Mouse (Mus musculus): ENCODE measurements at regions not wholly inside any gene's neighbourhood (a gene's known extent, or its start where the extent isn't known, plus 50 kb on each side); places are given as distances from the start of the nearest gene placed in this dataset.

DNA sequence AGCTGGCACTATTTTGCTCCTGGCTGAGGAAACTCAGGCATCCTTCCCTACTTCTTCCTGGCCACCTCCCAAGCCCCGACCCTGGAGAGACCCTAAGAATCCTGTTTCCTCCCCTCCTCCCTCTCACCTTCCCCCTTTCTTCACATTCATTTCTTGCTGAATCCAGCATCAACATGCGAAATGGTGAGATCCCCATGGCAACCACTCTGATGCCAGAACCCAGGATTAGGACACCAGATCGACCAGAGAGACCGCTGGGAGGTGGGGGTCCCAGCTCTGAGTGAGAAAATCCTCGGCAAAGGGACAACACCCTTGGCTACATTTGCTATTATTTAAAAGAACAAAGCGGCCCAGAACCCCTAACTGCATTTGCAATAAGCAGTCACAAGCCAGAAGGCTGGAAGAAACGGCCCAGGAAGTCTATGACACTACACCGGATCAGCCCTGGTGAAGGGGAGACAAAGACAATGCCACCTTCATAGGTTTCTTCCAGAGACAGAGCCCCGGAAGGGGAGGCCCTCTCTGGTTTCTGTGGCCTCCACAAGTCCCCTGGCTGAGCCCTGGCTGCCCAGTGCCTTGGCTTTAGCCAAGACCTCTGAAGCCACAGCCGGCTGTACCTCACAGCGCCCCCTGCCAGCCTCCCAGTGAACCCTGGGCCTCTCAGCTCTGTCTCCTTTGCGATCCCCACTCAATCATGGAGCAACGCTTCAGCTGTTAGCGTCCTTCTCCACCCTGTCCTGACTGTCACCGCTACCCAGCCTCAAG, 265.6 kb upstream of the Rpl38 start:
- H3K27me3 ChIP-seq (replicated peaks) = no peaks in the 10 kb centered on the region; the same call in 1 of the 2 replicates
- 18% methylated on average over 15 of the region's 15 CpGs for WGBS
- H3K4me2 ChIP-seq = no peak overlapping the region; the same call in 1 of the 2 replicates
- ATAC-seq (replicated peaks) = peak; percentile 58
- no peak overlapping the region for H3K9ac ChIP-seq
- no peaks in the 10 kb centered on the region for H3K36me3 ChIP-seq (replicated peaks)
- peak overlapping the region; percentile 63 for H3K27ac ChIP-seq
- peaks cover 15% of the 10 kb centered on the region for H3K4me1 ChIP-seq
- no peak overlapping the region for H3K4me3 ChIP-seq
- H3K9me3 ChIP-seq = no peaks in the 10 kb centered on the region

DNA sequence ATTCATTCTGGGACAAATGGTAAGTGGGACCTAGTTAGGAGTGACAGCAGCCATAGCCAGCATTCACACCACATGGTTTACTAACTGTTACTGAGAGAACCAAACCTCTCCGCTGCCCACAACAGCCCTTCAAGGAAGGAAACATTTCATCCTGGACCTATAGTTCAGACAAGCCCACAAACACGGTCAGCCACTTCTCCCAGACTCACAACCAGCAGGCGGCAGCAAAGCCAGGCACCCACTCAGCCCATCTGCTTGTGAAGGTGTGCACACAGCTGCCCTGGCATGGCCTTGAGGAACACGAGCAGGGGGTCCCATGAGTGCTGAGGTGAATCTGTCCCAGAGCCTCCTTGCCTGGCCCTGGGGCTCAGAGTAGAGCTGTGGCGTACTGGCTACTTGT, 267.6 kb upstream of the Rpl38 start:
- ATAC-seq (replicated peaks) = no peak
- no peak overlapping the region for H3K9ac ChIP-seq
- H3K27me3 ChIP-seq (replicated peaks) = no peaks in the 10 kb centered on the region; the same call in 1 of the 2 replicates
- no peaks in the 10 kb centered on the region for H3K9me3 ChIP-seq
- no peak overlapping the region for H3K27ac ChIP-seq
- peaks cover 12% of the 10 kb centered on the region for H3K4me1 ChIP-seq
- 71% methylated on average over 5 of the region's 5 CpGs for WGBS
- H3K36me3 ChIP-seq (replicated peaks) = no peaks in the 10 kb centered on the region
- no peak overlapping the region for H3K4me2 ChIP-seq
- H3K4me3 ChIP-seq = no peak overlapping the region

DNA sequence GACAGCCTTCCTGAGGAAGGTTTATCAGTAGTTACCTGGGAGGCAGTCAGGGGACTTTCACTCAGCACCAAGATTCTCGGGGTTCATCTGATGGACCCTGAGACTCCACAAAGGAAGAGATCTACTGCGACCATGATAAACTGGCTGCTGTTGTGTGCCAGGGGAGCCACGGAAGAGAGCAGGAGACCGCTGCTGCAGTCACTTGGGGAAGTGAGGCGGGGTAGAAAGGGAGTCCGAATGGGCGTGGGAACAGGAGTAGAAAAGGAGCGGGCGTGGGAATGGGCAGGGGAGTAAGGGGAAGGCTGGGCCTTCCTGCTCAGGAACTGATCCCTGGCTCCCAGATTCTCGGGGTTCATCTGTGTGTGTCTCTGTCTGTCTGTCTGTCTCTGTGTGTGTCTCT, 276.2 kb upstream of the Rpl38 start:
- Histone ChIP-seq H3K4me3 (no peak overlapping the region), H3K27ac (no peak overlapping the region), H3K9ac (no peak overlapping the region), H3K4me2 (no peak overlapping the region), H3K27me3 (replicated peaks) (no peaks in the 10 kb centered on the region), H3K9me3 (no peaks in the 10 kb centered on the region), H3K36me3 (replicated peaks) (no peaks in the 10 kb centered on the region), H3K4me1 (no peaks in the 10 kb centered on the region)
- no peak for ATAC-seq (replicated peaks)
- WGBS = 77% methylated on average over 10 of the region's 10 CpGs

DNA sequence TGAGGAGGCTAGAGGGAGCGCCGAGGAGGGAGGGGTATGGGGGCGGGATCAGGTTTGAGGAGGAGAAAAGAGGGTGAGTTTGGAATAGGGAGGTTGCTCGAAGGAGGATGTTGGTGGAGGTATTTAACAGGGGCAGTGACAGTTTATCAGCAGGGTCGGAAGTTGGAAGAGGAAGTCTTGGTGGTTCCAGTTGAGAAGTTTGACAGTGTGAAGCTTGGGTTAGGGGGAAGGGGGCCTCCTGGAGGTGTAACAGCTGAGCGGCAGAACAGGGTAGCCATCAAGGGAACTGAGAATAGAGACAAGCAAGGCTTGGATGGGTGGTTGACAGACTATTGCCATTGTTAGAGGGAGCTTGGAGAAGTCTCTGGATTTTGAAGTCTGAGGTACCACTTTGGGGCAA, 276.8 kb upstream of the Rpl38 start:
- no peak overlapping the region for H3K4me3 ChIP-seq
- H3K27ac ChIP-seq = no peak overlapping the region
- no peak overlapping the region for H3K4me2 ChIP-seq
- no peaks in the 10 kb centered on the region for H3K36me3 ChIP-seq (replicated peaks)
- WGBS = 71% methylated on average over 6 of the region's 6 CpGs
- ATAC-seq (replicated peaks) = no peak
- H3K9ac ChIP-seq = no peak overlapping the region
- no peaks in the 10 kb centered on the region for H3K4me1 ChIP-seq
- H3K9me3 ChIP-seq = no peaks in the 10 kb centered on the region
- no peaks in the 10 kb centered on the region for H3K27me3 ChIP-seq (replicated peaks)

DNA sequence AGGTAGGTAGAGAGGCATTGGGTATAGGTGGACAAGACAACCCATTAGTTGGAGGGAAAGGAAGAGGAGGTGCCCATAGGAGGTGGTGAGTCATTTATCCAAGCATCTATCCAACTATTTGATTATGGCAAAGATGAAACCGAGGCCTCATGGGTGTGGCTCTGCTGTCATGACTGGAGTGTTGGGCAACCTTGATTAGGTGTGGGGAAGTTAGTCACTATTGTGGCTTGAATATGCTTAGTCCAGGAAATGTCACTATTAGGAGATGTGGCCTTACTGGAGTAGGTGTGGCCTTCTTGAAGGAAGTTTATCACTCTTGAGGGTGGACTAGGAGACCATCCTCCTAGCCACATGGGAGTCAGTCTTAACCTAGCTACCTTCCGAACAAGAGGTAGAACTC, 281.2 kb upstream of the Rpl38 start:
- no peak overlapping the region for H3K4me3 ChIP-seq
- no peak for ATAC-seq (replicated peaks)
- H3K9me3 ChIP-seq = no peaks in the 10 kb centered on the region
- H3K36me3 ChIP-seq (replicated peaks) = no peaks in the 10 kb centered on the region
- H3K27me3 ChIP-seq (replicated peaks) = no peaks in the 10 kb centered on the region
- H3K9ac ChIP-seq = no peak overlapping the region
- no peak overlapping the region for H3K27ac ChIP-seq
- H3K4me1 ChIP-seq = no peaks in the 10 kb centered on the region
- WGBS = 95% methylated on average over 2 of the region's 2 CpGs
- H3K4me2 ChIP-seq = no peak overlapping the region

DNA sequence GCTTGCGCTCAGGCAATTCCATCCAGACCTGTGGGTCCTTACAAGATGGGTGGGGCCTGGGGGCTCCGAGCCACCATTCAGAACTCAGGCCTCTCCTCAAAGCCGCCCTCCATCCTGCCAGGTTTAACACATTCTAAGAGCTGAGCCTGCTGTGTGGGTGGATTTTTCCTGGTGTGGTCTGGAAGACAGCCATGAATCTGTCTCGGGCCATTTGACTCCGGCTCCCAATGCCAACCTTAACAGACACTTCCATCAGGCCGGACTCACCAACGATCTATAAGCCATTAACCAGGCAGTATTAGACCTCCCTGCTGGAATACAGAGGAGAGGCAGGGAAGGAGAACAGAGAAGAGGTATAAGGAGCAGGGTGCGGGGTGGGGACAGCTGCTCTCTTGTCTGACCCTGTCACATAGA, 288.9 kb upstream of the Rpl38 start:
- H3K27me3 ChIP-seq (replicated peaks) = no peaks in the 10 kb centered on the region
- H3K36me3 ChIP-seq (replicated peaks) = no peaks in the 10 kb centered on the region
- no peak for ATAC-seq (replicated peaks)
- H3K4me2 ChIP-seq = no peak overlapping the region
- H3K4me3 ChIP-seq = no peak overlapping the region
- H3K4me1 ChIP-seq = peaks cover 11% of the 10 kb centered on the region; the same call in 1 of the 2 replicates
- no peak overlapping the region for H3K9ac ChIP-seq
- WGBS = 70% methylated on average over 8 of the region's 8 CpGs
- H3K27ac ChIP-seq = no peak overlapping the region
- H3K9me3 ChIP-seq = no peaks in the 10 kb centered on the region

DNA sequence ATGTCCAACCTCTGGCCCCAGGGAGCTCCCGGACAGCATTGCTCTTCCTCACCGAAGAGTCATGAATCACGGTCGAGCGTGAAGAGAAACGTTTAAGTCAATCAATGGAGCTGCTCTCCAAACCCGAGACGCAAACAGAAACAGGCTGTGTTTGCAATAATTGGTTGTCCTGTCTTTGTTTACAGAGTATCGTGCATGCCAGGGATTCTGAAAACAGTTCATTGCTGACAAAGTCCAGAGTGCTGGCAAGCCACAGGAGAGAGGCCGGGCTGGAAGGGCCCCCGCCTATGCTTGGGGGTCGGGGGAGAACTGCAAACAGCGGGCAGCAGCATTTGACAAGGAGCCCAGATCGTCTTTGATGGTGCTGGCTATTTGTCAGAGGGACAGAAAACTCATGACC, 292.4 kb upstream of the Rpl38 start:
- ATAC-seq (replicated peaks) = no peak
- H3K36me3 ChIP-seq (replicated peaks) = no peaks in the 10 kb centered on the region
- H3K4me3 ChIP-seq = no peak overlapping the region
- peaks cover 15% of the 10 kb centered on the region; the same call in 1 of the 2 replicates for H3K4me1 ChIP-seq
- WGBS = 57% methylated on average over 14 of the region's 14 CpGs
- H3K9ac ChIP-seq = no peak overlapping the region
- no peak overlapping the region for H3K27ac ChIP-seq
- no peak overlapping the region for H3K4me2 ChIP-seq
- H3K27me3 ChIP-seq (replicated peaks) = no peaks in the 10 kb centered on the region
- no peaks in the 10 kb centered on the region for H3K9me3 ChIP-seq

DNA sequence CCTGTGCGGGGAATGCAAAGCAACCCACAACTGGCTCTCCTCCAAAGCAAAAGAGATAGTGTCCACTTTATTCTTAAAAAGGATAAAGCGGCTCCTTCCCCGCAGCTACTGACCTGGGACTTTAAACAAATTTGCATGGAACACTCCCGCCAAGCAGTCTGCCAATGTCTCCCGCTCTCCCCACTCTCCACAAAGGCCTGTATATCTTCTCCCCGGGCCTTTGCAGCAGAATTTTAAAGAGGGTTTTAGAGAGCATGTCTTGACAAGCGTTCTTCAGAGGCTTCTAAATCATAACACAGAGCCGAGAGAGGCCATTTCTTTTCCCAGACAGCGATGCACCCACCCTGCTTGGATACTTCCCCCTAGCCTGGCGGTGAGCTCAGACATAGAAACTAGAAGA, 297.6 kb upstream of the Rpl38 start:
- peaks cover 19% of the 10 kb centered on the region for H3K4me1 ChIP-seq
- H3K4me2 ChIP-seq = no peak overlapping the region
- no peaks in the 10 kb centered on the region for H3K36me3 ChIP-seq (replicated peaks)
- H3K27me3 ChIP-seq (replicated peaks) = no peaks in the 10 kb centered on the region
- no peak for ATAC-seq (replicated peaks)
- no peaks in the 10 kb centered on the region for H3K9me3 ChIP-seq
- H3K27ac ChIP-seq = peak overlapping the region; percentile 55; the same call in 1 of the 2 replicates
- no peak overlapping the region for H3K4me3 ChIP-seq
- no peak overlapping the region for H3K9ac ChIP-seq
- WGBS = 35% methylated on average over 10 of the region's 10 CpGs

DNA sequence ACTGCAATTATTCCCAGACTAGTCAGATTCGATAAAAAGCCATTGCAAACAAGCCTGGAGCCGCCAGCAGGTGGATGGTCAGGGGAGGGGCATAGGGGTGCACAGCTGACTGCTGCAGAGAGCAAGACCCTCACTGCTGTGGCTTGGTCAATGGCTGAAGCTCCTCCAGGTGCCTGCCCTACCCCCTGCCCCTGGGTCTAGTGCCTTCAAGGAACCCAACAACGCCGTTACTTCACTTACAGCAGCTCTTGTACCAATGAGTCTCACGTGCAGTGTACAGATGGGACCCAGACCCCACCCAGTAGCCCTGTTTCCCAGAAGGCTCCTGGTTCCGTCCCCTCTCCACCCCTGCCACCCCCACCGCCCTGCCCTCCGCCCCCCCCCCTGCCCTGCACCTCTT, 300.5 kb upstream of the Rpl38 start:
- Histone ChIP-seq H3K9ac (no peak overlapping the region), H3K27ac (no peak overlapping the region), H3K4me3 (no peak overlapping the region), H3K4me2 (no peak overlapping the region), H3K36me3 (replicated peaks) (no peaks in the 10 kb centered on the region), H3K9me3 (no peaks in the 10 kb centered on the region), H3K27me3 (replicated peaks) (no peaks in the 10 kb centered on the region), H3K4me1 (peaks cover 12% of the 10 kb centered on the region)
- WGBS = 80% methylated on average over 8 of the region's 8 CpGs
- no peak for ATAC-seq (replicated peaks)

DNA sequence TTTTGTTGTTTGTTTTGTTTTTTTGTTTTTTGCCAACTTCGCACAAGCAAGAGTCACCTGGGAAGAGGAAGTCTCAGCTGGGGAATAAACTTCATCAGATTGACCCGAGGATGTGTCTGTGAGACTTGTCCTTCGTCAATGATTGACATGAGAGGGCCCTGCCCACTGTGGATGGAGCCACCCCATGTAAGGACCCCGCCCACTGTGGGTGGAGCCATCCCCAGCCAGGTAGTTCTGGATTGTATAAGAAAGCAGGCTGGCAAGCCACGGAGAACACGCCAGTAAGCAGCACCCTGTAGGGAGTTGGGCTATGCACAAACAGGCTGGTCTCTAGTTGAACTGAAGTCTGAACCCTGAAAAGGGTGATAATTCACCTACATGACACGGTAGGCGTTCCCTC, 294.1 kb upstream of the Sdk2 start:
- no peak for ATAC-seq (replicated peaks)

DNA sequence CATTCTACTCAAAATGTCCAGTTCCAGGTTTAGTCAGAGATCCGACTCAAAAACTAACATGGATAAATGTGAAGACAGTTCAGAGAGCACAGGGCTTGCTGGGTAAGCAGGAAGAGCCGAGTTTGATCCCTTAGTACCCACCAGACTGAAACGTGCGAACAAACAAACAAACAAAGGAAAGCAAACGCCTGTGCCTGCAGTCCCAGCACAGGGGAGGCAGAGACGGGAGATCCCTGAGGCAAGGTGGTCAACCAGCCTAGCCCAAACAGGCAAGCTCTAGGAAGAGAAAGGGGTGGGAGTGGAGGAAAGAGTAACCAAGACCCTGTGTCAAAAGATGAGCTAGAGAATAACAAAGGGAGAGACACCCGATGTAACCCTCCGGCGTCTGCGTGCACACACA, 293.5 kb upstream of the Sdk2 start:
- H3K27me3 ChIP-seq (replicated peaks) = no peaks in the 10 kb centered on the region
- ATAC-seq (replicated peaks) = no peak
- WGBS = 90% methylated on average over 10 of the region's 10 CpGs
- no peak overlapping the region for H3K4me2 ChIP-seq
- H3K4me3 ChIP-seq = no peak overlapping the region
- no peaks in the 10 kb centered on the region for H3K9me3 ChIP-seq
- no peak overlapping the region for H3K27ac ChIP-seq
- no peaks in the 10 kb centered on the region for H3K36me3 ChIP-seq (replicated peaks)
- H3K9ac ChIP-seq = no peak overlapping the region
- H3K4me1 ChIP-seq = no peaks in the 10 kb centered on the region

More for the DNA sequence above, 294.1 kb upstream of the Sdk2 start:
- H3K27me3 ChIP-seq (replicated peaks) = no peaks in the 10 kb centered on the region
- no peaks in the 10 kb centered on the region for H3K4me1 ChIP-seq
- WGBS = 84% methylated on average over 8 of the region's 8 CpGs
- no peaks in the 10 kb centered on the region for H3K36me3 ChIP-seq (replicated peaks)
- H3K4me3 ChIP-seq = no peak overlapping the region
- no peak overlapping the region for H3K9ac ChIP-seq
- no peak overlapping the region for H3K4me2 ChIP-seq
- H3K9me3 ChIP-seq = no peaks in the 10 kb centered on the region
- no peak overlapping the region for H3K27ac ChIP-seq

DNA sequence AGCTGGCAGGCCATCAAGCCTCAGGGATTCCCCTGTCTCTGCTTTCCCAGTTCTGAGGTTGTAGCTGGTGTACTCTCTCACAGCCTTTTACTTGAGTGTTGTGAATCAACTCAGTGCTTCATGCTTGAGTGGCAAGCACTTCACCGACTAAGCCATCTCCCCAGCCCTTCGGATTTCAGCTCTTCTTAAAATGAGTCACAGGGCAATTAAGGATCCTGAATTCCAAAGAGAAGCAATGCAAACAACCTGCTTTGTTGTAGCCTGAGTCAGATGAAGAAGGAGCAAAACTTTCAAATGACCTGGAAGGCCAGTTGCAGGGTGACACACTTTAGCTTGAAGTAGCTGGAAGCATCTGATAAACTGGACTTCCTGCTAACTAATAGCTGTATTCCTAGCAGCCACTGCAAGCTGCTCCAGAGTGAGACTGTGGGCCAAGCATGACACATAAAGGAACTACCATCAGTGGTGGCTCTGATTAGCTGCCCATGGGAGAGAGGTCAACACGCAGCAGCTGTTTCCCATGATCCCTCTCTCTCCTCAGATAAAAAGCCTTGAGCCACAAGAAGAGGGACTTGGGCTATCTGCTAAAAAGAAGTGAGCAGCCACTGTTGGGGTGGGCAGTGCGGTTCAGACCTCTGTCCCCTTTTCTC, 285.4 kb upstream of the Sdk2 start:
- H3K4me2 ChIP-seq = no peak overlapping the region
- no peaks in the 10 kb centered on the region for H3K9me3 ChIP-seq
- no peak overlapping the region for H3K9ac ChIP-seq
- H3K27ac ChIP-seq = no peak overlapping the region
- H3K4me3 ChIP-seq = no peak overlapping the region
- 0 out of 2 replicates have a peak, but pooled peaks cover 3% of the 10 kb centered on the region for H3K4me1 ChIP-seq
- no peaks in the 10 kb centered on the region for H3K27me3 ChIP-seq (replicated peaks)
- ATAC-seq (replicated peaks) = no peak
- H3K36me3 ChIP-seq (replicated peaks) = no peaks in the 10 kb centered on the region
- WGBS = 46% methylated on average over 4 of the region's 4 CpGs
